Mouse (Mus musculus): ENCODE data around the gene Frmd5. TPM values are rescaled to one million over a fixed set of nuclear protein-coding genes. Genes with fewer than 3 reads are reported as not detected.

The Frmd5 gene
- total RNA-seq, 4 experiments from 2014 or later = 47.4 to 51.3 (median 50.4) TPM

DNA sequence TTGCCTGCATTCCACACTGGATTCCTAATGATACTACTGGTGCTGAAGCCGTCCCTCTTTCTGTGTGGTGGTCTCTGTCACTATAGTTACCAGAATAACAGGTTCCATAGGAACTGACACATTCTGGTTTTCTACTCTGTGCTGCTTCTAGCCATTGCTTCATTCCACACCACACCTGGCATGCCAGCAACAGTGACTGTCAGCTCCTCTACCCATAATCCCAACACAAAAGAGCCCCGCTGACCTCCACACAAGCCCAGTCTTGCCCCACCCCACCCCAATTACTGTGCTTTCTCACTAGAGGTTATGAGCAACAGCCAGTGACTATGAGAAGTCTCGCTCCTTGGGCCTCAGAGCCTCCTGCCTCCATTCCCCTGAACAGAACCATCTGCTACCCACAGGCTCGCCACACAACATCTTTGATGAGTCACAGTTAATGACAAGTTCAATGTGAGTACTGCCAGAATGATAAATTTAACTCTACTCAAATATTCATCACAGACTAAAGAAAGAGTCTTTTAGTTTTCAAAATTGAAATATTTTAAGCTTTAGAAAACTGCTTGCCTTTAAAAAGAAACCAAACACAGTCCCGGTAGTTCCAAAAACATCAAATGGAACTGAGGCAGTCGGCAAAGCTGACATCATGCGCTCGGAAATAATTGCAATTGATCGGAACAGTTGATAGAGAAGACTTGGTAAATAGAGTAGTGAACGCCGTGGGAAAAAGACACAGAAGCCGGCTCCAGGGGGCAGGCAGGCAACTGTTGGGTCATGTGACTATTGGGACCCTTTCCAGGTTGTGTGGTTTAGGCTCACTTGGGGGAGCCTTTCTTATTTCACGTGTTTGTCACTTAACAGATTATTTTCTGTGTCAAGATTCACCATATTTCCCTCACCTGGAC lies 185.4 kb downstream of the Frmd5 start:
- DNase-seq (ENCODE audit: low spot score in 2 of 2) = peak in 1 of 2 experiments; percentile 66

DNA sequence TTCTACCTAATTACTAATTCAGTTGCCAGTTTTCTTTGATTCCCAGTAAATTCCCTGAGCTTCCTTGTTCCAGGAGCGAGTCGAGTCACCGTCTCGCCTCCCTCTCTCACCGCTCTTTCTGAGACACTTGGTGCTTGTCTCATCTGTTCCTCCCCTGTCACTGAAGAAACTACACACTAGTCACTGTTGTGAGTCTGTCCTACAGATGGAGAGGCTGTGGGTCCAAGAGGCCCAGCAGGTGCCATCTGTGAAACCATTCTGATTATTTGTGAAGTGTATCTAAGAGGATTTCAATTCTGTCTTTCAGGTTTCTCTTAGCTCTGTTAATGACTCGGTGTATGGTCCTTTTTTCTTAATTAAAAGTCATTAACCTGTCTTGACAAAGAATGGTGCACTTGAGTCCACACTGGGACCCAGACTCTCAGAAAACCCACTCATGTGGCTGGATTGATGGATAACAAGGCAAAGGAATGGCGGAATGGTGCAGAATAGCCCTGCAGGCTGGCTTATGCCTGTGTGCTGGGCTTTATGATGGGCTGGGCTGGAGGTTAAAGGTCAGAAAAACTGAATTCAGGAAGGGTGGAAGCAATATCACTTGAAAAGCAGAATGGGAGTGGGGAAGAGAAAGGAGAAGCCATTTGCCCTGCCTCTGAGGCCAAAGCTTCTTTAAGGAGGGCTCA lies 186.2 kb downstream of the Frmd5 start:
- DNase-seq (ENCODE audit: low spot score in 2 of 2) = no peak

DNA sequence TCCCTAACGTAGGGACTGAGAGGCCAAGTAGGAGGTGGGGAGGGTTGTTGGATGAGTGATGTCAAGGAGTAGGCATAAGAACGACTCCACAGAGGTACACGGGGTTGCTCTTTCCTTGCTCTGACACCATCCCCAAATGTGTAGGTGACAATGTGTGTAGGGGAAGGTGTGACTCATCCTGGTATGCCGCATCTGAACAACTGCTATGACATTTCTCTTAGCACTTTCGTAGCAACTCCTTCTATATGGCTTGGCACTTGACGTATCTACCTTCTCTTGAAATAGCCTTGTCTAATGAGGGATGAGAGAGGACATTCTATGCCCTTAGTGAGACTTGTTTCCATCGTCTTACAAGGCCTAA lies 191.7 kb downstream of the Frmd5 start:
- peak in 1 of 2 experiments; percentile 58 for DNase-seq (ENCODE audit: low spot score in 2 of 2)

DNA sequence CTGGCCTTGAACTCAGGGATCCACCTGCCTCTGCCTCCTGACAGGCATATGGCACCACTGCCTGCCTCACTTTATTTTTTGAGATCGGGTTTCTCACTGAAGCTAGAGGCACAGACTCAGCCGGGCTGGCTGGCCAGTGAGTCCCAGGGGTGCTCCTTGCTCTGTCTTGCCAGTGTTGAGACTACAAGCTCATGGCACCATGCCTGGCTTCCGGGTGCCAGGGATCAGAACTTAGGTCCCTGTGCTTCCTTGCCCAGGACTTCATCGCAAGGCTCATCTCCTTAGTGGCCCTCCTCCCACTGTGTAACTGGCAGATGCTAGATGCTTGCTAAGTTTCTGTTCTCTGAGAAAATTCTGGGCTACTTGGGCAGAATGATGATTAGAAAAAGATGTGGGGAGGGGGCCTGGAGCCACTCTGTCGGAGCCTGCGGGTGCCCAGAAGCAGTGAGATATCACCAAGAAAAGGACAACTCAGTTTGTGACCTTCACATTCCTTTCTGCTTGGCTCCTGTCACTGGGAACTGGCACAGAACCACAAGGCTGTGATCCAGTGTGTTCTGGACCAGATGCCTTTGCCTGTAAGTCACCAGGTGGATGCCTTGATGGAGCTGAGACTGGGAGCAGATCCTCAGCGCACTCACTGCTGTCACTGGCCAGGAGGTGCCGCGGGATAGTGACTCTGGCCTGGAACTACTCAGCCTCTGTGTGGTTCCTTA lies 192.2 kb downstream of the Frmd5 start:
- no peak for DNase-seq (ENCODE audit: low spot score in 2 of 2)

DNA sequence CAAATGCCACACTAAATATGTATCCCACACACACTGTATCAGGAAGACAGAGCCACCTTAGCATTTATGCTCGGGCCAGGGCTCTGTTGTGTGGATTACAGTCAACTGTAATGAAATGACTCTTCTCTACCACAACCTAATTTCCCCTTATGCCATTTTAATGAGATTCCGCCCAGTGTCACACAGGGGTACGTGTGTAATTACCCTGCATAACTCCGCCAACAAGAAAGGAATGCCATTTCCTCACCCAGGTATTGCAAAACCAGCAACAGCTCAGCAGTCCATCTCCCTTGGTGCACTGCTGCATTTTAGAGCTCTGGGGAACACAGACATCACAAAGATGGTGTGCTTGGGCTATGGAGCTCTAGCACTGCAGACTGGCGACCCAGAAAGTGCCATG lies 194.8 kb downstream of the Frmd5 start:
- DNase-seq (ENCODE audit: low spot score in 2 of 2) = no peak

DNA sequence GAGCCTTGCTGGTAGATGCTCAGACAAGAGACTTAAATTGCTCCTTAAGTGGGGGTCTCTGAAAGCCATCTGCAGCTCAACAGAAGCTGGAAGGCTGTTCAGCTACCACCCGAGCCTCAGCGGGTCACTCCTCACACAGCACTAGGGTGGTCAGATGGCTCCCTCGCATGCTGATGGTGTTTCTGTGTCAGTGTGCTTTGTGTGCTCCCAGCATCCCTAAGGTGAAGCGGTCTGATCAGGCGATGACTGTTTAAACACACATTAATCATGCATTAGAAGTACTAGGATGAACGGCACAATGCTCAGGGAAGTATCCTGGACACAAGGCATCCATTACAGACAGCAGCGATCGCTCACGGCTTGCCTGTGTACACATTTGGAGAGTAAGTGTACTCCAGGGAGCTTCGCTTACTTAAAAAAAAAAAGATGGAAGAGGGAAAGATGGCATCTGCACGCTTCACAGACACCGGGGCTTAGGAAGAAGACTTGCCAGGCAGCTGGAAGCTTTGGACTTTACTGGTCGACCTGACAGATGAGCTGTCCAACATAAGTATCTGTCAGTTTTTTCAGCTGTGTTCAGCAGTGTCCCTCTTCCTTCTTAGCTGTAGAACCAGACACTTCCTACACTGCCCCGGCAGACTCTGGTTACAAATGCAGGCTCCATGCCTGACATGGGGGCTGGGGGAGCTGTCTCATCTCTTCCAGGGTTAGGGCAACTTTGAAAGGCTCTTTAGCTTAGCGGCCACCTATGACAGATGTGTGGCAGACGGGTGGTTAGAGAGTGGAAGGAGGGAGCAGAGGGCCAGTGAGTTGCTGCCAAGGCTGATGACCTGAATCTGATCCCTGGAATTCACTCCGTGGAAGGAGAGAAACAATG lies 196.6 kb downstream of the Frmd5 start:
- no peak for DNase-seq (ENCODE audit: low spot score in 2 of 2)

DNA sequence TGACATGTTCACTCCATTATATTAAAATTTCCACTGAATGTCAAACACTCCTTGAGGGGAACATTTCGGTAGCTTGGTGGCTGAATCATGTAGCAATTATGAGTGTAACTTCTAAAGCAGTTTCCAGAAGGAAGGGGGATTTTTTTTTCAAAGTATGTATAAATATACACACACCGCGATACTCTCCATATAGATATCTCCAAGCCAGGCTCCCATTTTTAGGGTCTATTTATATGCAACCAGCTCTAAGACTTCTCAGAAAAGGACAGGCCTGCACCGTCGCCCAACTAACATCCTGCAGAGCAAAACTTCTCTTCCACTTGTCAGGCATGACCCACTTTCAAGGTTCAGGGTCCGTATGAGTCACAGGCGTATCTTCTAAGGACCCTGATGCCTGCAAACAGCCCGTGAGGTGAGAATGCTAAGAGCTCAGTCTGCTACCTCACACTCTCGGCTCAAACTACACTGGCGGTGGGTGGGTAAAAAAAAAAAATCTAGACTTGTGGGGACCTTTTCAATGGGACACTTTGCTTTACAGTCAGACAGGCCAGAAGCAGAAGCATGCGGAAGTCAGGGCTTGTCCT lies 197.7 kb downstream of the Frmd5 start:
- no peak for DNase-seq (ENCODE audit: low spot score in 2 of 2)

DNA sequence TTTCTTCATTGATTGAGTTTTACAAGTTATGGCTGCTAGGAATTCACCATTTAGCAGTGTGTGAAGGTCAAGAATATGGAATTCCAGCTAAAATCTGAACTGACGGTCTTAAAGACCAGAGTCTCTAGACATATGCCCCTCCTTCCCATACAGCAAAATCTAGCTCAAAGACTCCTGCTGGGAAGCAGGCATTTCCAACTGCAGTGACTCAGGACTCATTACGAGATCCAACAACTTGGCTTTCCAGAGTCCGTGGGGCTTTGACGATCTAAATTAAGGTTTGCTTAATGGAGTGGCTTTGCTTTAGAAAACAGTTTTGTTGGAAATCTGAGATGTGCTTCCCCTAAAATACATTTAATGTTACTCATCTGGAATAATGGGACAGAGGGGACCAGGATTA lies 204.5 kb downstream of the Frmd5 start:
- DNase-seq (ENCODE audit: low spot score in 2 of 2) = no peak

DNA sequence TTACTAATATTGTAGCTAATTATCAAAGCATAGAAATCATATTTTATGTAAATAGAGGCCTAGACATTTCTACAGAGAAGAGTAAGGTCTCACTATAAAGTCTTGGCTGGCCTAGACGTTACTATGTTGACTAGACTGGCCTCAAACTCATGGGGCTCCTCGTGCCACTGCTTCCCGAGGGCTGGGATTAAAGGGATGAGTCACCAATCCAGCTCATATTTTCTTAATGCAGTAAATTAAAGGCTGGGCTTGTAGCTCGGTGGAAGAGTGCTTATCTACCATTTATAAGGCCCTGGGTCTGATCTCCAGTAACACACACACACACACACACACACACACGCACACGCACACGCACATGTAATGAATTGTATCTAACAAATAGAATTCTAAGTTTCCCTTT lies 205.3 kb downstream of the Frmd5 start:
- no peak for DNase-seq (ENCODE audit: low spot score in 2 of 2)

DNA sequence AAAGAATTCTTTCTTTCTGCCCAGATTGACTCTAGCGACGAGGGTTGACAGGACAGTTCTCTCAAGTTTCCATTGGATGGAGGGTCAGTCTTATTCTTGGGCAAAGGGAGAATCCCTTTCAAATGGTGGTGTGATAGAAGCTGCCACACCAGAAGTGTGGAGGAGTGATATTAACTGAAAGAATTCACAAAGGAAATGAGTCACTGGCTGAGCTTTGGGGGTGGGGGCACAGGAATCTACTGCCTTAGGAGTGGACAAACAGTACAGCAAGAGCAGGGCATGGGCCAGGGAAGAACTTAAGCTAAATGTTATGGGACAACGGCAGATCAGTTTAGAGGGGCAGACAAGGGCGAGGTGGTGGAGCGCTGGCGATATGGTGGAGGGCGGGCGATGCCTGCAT lies 206.2 kb downstream of the Frmd5 start:
- DNase-seq (ENCODE audit: low spot score in 2 of 2) = no peak

DNA sequence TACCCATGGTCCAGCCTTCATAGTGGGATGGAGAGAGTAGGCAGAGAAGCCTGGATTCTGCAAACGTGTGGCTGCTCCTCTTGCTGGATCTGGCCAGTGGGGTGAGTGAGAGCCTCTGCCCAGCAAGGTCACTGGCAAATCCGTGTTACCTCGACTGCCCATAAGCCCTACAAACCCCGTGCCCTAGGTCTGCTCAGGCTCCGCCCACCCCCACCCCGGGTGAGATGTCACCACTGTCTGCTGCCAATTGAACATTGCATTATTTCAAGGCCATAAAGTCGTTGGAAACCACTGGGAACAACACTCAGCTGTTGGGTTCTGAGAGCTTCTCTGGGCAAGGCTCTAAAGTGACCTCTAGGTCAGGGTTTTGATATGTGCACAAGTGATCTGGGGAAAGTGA lies 208.6 kb downstream of the Frmd5 start:
- no peak for DNase-seq (ENCODE audit: low spot score in 2 of 2)

DNA sequence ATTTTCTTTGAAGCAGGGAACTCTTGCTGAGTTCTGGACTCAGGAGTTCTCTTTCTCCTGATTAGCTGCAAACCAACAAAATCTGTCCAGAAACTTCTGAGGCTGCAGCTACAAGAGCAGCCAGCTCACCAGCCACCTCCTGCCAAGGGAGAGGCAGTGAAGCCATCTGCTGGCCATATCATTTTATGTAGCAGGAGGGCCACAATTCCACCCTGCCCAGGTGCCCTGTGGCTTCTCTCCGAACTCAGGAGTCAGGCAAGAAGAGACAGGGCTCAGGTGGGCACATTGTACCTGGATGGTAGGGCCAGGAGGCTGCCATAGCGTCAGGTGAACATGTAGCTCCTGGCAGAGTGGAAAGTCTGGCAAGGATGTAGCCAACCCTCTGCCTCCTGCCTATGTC lies 210.3 kb downstream of the Frmd5 start:
- DNase-seq (ENCODE audit: low spot score in 2 of 2) = no peak

DNA sequence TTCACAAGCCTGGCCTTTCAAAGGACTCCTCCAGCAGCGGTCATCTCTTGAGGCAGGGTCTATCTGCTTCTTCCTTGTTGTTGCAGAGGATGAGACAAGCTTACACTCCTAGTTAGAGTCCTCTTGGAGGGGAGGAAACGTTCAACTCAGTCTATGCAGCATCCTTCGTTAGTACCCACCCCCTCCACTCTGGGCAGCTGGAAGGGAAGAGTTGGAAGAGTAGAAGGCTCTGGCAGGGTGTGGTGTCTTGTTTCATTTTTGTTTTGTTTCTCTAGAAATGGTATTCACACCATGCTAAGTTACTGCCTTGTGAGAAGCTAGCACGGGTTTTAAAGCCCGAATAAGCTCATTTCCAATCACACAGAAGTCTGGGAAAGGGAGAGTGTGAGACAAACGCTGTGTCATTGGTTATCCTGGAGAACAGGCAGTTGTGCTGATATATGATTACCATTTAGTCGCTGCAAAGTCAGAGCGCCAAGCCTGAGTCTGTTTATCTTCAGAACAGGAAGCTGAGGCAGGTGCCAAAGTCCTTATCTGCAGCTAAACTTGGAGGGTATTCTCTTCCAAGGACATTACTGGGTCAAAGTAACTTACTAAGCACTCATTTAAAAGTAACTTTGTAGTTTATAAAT lies 212.1 kb downstream of the Frmd5 start:
- no peak for DNase-seq (ENCODE audit: low spot score in 2 of 2)

DNA sequence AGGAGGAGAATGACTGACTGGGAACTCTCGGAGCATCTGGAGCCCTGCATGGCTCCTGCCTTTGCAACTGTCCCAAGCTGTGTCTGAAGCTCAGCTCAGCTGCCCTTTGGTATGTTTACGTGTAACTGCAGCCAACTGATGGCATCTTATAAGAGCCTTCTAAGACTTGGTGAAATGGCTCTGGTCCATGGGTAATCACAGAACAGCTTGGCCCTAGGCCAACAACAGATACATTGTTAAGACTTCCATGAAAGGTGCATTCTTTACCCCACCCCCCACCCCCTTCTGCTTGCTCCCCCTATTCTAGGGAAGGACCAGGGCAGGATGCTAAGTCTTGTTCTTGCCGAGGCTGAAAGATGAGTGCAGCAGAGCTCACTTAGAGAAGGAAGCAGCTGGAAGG lies 212.8 kb downstream of the Frmd5 start:
- no peak for DNase-seq (ENCODE audit: low spot score in 2 of 2)

DNA sequence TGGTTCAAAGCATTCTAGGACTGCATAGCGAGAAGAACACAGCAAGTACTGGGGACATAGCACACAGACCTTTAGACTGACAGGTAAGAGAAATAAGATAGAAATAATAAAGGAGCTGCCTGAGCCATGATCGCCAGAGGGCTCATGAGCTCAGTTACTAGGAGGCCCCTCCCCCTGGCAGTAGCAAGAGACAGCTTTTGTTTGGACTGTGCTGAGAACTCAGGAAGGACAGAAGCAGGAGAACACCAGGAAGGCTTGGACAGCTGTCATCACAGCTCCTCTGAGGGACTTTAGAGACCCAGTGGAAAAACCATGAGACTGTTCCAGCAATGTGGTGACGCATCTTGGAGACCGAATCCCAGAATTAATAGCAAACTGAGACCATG lies 218.6 kb downstream of the Frmd5 start:
- no peak for DNase-seq (ENCODE audit: low spot score in 2 of 2)

DNA sequence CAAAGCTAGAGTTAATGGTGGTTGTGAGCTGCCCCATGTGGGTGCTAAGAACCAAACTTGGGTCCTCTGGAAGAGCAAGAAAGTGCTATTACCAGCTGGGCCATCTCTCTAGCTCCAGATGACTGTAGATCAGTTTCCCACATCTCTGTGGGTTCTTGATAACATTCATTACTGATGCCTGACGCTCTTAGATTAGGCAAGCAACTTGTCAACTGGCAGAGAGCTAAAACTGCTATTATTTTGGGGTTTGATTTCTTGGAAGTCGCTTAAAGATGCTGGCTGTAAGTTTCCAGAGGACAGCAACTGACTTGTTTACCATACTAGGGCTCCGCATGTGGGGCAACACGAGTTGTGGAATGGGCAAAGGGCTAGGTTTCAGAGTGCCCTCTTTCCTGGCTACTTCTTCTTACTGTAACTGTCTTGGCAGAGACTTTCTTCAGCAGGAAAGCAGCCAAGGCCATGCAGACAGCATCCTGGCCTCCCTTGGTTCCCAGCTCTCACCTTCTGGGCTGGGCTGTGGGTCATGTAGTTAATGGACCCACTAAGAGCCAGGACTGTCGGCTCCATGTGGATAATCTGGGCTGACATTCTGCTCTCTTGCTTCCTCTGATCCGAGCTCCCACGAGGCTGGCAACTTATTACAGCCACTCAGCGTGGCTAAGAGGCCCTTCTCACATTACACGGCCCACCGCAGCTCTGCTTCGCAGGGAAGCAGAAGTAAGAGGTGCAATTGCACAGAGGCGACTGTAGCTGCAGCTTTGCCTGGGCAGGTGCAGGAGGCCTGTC lies 219.2 kb downstream of the Frmd5 start:
- DNase-seq (ENCODE audit: low spot score in 2 of 2) = no peak

DNA sequence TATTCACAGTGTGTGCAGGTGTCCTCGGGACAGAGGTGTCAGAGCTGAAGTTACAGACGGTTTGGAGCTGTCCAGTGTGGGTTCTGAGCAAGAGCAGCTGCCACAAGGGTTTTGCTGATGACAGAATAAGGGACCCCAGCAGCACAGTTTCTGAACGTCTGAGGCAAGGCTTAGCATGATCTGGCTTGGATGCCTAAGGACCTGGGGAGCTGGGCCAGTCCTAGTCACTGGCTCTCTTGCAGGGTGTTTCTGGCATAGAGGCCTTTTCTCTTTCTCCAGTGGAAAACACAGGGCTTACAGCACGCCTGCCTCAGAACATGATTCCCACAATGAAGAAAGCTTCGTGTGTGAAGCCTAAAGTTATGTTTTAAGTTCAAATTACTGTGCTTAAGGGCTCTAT lies 222.2 kb downstream of the Frmd5 start:
- no peak for DNase-seq (ENCODE audit: low spot score in 2 of 2)

DNA sequence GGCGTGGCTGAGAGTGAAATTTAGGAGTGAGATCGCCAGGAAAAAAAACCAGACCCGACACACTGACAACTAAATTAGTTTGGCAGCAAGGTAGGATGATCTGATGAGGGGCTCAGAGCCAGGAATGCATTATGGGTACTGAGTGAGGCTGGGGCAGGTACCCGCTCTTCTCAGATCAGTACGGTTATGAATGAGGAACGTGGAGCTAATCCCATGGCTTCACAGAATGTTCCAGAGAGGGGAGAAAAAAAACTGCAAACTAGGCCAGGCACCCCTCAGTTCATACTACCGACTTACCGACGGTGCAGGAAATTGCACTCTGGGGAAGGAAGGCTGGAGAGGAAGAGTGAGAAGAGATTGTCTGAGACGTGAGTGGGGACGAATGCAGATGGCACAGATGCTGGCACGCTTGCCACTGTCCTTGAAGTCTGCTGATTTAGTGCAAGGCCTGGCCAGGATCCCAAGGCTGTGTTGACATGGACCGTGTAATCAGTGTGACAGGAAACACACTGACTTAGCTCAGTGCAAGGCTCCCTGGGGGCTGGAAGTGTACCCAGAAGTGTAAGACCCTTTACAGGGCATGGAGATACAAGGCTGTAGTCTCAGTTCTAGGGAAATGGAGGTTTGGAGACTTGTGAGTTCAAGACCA lies 223.3 kb downstream of the Frmd5 start:
- DNase-seq (ENCODE audit: low spot score in 2 of 2) = no peak

DNA sequence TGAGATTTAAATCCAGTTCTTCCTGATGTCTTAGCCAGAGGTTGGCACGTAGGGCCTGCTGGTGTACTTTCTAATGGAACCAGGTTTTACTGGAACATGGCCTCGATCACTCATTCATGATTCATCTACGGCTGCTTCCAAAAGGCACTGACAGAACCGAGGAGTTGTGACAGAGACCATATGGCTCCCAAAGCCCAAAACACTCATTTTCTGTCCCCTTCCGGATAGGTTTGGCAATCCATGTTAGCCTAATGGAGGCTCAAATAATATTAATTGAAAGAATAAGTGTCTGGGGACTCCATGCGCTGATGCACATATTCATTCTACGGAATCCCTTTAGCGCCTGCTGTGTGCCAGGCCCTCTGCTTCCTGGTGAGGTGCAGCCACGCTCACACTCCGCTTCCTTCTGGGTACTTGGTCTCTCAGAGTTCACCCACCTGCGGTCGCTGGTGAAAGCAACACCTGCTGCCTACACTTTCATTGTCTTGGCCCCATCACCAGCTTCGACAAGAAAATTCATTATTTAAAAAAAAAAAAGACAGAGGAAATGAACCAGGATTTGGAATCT lies 224.0 kb downstream of the Frmd5 start:
- DNase-seq (ENCODE audit: low spot score in 2 of 2) = no peak

Data from left cerebral cortex, adult 8-10 months (tissue).